Mouse (Mus musculus) megakaryocyte progenitor cell, adult 5-6 weeks (primary cell): ENCODE results near the gene Snx5. TPM values are rescaled to one million over a fixed set of nuclear protein-coding genes. Genes with fewer than 3 reads are reported as not detected.

Experiments
- ATAC-seq: replicated peaks from 2 replicates; pipeline ENCODE4 v1.8.0; 2016; ENCODE audit warnings: mild to moderate bottlenecking, moderate TSS enrichment, inconsistent platforms; ENCODE audit not compliant: poor library complexity
- total RNA-seq, 2 experiments: library from RNA; stranded (forward) in 1 of 2; stranded (reverse) in 1 of 2; fragments of 157-497, 149-512 nt in 1 of 2; fragments of 200-1000 nt in 1 of 2; gene quantifications; 2 replicates each; pipeline versions ENCODE4 v1.2.3 to v1.2.4; 2015 to 2017

The Snx5 gene
- total RNA-seq, 2 experiments from 2014 or later: 285 to 304 TPM

- no peak for ATAC-seq
Observed at GRCm38 (mm10) chr2:144268446-144269305, 2.0 kb downstream of the Snx5 start.

GRCm38 (mm10) chr2:144267731-144268015 is 3.0 kb downstream of the Snx5 start:
- ATAC-seq: no peak

- ATAC-seq: no peak
Observed at GRCm38 (mm10) chr2:144267004-144267730, 3.5 kb downstream of the Snx5 start.

GRCm38 (mm10) chr2:144265916-144266683 is 4.6 kb downstream of the Snx5 start:
- peak; percentile 10 for ATAC-seq

- no peak for ATAC-seq
Observed at GRCm38 (mm10) chr2:144265120-144265488, 5.6 kb downstream of the Snx5 start.

- no peak; the same call in 1 of the 2 replicates for ATAC-seq
Observed at GRCm38 (mm10) chr2:144264398-144265119, 6.1 kb downstream of the Snx5 start.

GRCm38 (mm10) chr2:144262837-144263236 is 7.9 kb downstream of the Snx5 start:
- ATAC-seq: peak; percentile 30

- no peak for ATAC-seq
Observed at GRCm38 (mm10) chr2:144250111-144250510, 20.6 kb downstream of the Snx5 start.

GRCm38 (mm10) chr2:144248613-144249376 is 21.9 kb downstream of the Snx5 start:
- ATAC-seq: no peak

- ATAC-seq: peak; percentile 67
Observed at GRCm38 (mm10) chr2:144247337-144247978, 23.2 kb downstream of the Snx5 start.

- ATAC-seq: no peak
Observed at GRCm38 (mm10) chr2:144246270-144246669, 24.4 kb downstream of the Snx5 start.

- peak; percentile 70 for ATAC-seq
Observed at GRCm38 (mm10) chr2:144245464-144245863, 25.2 kb downstream of the Snx5 start.

GRCm38 (mm10) chr2:144240095-144240899 is 30.4 kb downstream of the Snx5 start:
- no peak for ATAC-seq

GRCm38 (mm10) chr2:144239318-144239717 is 31.4 kb downstream of the Snx5 start:
- no peak for ATAC-seq

GRCm38 (mm10) chr2:144238341-144238740 is 32.4 kb downstream of the Snx5 start:
- ATAC-seq: no peak

GRCm38 (mm10) chr2:144236791-144237584 is 33.7 kb downstream of the Snx5 start:
- peak; percentile 52; the same call in 1 of the 2 replicates for ATAC-seq

- no peak for ATAC-seq
Observed at GRCm38 (mm10) chr2:144235776-144236175, 34.9 kb downstream of the Snx5 start.

- ATAC-seq: no peak
Observed at GRCm38 (mm10) chr2:144233534-144233933, 37.2 kb downstream of the Snx5 start.
